Mouse (Mus musculus) skeletal muscle tissue, adult 2 months (tissue): ENCODE measurements around the gene Hacl1.

Experiments used
- DNase-seq: peaks from one replicate; pipeline ENCODE4 v3.0.0-alpha.2; 2012; ENCODE audit warnings: low read depth, low spot score

Hacl1 gene

DNA sequence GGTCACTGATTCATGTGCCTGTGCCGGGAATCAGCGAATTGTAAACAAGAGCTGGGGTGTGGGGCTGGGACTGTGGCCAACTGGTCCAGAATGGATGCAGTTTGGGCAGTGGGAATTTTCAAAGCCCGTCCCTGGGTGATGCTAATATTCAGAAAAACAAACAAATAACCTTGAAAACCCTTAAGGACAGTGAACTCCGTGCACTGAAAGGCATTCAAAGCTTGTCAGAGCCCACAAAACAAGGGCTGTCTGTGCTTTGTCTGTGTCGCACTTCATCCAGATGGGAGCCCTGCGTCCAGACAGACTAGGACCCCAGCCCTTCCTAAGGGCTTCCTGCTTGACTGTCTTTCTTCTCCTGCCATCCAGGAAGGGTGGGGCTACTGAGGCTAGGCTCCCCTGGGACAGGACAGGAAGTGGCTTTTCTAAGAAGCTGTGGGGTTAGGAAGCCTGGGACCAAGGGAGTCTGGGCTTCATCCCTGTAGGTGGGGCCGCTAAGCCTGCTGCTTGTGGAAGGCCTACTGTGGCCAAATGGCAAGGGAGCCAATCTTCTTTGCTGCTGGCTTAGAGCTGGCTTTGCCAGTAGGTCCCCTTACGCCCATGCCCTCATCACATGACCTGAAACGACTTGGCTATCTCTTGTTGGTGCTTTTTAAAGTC is 21.6 kb upstream of the Hacl1 start:
- DNase-seq, result peak; percentile 93

DNA sequence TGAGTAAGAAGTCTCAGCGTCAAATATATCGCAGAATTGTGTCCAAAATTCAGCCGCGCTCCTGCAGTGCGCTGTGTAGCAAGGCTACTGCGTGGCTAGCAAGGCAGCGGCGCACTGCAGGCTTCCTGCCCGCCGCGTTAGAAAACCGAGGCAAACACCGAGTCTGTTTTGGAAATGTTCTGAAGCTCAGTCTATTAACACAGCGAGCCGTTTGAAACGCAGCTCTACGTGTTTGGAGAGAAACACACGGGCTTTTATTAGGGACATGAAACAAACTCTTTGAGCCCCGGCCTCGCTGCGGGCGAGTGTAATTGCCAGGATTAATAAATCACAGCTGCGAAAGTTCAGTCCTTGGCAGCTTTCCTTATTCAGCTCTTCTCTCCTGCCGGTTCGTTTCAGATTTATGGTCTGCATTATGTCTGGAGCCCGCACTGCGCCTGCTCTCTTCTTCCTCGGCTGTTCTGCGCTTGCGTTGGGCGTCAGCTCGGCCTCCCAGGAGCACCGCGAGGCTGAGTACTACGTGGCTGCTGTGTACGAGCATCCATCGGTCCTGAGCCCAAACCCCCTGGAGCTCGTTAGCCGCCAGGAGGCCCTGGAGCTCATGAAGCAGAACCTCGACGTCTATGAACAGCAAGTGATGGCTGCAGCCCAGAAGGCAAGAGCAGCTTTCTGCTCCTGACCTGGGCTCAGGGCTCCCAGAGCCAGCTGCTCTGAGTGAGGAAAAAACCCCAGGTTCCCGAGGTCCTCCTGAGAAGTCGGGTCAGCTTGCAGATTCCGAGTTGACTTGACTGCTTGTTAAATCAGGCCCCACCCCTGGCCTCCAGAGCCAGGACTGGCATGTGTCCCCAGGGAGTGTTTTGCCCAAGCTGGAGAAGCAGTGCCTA is 20.8 kb upstream of the Hacl1 start:
- DNase-seq, result peak; percentile 96

GRCm38 (mm10) chr14:31660312-31661093 is 19.4 kb upstream of the Hacl1 start:
- no peak for DNase-seq

DNA sequence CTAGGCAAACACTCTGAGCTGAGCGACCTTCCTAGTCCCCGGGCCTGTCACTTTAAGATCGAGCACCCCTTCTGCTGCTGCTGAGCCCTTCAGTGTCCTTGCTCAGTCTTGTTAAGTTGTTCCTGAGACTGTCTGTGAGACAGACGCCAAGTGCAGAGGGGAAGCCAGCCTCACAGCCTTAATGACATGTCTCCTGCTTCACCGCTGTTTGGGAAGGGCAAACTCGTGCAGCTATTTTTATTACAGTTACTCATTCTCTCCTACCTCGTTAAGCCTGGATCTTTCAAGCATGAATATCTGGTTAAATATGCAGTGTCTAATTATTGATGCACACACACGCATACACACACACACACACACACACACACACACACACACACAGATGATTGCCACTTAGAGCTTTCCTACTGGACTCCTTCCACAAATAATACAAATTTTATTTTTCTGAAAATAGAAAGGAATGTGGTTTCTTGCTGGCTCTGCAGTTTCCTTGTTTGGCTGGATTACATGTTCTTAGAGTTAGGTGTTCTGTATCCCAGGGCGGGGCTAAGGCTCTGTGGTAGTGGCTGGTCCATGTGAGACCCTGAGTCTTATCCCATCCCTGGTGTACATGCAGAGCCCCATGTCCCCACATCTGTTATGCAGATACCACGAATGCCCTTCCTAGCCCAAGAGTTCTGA is 18.6 kb upstream of the Hacl1 start:
- DNase-seq, result peak; percentile 90

- no peak for DNase-seq
Measured at GRCm38 (mm10) chr14:31658126-31658680, 17.1 kb upstream of the Hacl1 start.

DNA sequence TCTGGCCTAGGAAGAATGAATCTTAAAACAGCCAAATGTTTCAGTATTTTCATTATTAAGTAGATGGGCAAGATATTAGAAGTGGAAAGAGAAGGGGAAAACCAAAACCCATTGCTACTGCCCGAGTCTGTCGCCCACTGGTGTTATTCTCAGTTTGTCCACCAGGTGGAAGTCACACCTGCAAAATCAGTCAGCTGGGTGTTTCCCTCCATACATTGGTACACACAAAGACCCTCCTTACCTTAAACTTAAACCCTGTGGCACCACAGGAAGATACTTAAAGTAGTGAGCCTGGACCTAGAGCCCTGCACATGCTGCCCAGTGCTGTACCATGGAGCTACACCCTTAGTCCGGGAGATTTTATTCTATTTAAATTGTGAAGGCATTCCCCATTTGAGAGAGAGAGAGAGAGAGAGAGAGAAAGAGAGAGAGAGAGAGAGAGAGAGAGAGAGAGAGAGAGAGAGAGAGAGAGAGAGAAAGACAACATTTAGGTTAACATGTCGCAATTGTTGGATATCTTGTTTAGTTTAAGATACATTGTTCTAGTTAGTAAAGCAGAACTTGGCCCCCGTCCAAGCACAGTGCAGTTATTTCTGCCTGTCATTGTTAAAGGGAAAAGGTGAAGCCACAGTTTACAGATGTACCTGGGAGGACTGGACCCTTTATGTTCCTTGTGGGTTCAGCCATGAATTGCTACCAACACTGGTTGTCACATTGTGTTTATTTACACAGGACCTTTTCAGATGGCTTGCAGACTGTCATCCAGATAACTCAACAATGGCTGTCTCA is 16.0 kb upstream of the Hacl1 start:
- DNase-seq, result no peak

DNA sequence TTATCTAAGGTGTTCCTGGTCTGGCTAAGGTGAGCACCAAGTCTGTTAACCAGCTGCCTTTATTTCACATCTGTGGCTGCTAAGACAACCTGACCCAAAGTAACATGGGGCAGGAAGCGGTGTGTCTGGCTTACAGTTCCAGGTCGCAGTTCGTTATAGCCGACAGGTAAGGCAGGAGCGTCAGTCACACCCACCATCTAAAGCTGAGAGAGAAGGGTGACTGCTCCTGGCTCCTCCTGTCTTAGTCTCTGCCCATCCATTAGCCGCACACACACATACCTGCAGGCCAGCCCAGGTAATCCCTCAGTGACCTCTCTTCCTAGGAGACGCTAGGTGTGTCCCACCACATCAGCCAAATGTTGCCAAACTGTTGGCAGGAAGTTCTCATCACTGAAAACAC is 15.3 kb upstream of the Hacl1 start:
- no peak for DNase-seq

- DNase-seq, result no peak
Measured at GRCm38 (mm10) chr14:31655406-31655805, 14.3 kb upstream of the Hacl1 start.

GRCm38 (mm10) chr14:31654816-31655215 is 13.7 kb upstream of the Hacl1 start:
- DNase-seq, result no peak

GRCm38 (mm10) chr14:31653101-31653875 is 12.2 kb upstream of the Hacl1 start:
- no peak for DNase-seq

DNA sequence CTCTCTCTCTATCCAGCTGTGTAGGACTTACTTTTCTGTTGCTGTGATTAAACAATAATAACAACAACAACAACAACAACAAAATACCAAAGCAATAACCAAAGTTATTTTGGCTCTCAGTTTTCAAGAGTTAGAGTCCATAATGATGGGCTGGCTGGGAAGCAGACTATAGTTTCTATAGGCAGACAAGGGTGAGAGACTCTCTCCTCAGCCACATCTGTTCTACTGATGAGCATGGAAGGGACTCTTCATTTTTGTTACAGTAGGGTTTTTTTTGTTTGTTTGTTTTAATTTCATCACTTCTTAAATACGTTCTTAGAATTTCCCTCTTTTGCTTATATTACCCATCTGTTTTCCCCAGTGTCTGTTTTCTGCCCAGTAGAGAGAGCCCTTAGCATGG is 11.5 kb upstream of the Hacl1 start:
- no peak for DNase-seq

GRCm38 (mm10) chr14:31652106-31652505 is 11.0 kb upstream of the Hacl1 start:
- DNase-seq, result no peak

DNA sequence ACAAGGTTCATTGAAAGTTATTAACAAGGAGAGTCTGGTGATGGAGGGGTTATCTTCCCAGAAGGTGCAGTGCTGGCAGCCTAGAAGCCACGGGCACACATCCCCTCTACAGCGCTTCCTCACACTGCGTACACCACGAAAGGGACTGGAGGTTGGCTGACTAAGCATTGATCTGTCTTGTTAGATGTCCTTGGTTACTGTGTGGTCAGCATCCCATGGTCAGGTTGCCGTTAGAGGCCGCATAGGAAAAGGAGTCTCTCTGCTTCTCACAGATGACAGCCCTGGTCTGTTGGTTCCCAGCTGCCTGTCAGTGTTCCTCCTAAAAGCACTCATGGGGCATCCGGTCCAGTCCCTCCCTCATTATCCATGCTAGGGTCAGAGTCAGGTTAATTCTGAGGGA is 10.1 kb upstream of the Hacl1 start:
- DNase-seq, result no peak

DNA sequence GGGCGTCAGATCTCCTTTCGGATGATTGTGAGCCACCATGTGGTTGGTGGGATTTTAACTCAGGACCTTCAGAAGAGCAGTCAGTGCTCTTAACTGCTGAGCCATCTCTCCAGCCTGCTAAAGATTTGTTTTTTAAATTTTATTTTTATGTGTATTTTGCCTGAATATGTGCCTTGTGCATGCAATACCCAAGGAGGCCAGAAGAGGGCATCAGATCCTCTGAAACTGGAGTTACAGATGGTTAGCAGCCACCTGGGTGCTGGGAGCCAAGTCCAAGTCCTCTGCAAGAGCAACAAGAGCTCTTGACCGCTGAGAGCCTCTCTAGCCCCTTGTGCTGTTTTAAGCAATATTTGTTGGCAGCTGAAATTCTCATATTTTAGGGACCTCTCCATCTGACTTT is 9.3 kb upstream of the Hacl1 start:
- DNase-seq, result no peak

GRCm38 (mm10) chr14:31647991-31648390 is 6.9 kb upstream of the Hacl1 start:
- no peak for DNase-seq

DNA sequence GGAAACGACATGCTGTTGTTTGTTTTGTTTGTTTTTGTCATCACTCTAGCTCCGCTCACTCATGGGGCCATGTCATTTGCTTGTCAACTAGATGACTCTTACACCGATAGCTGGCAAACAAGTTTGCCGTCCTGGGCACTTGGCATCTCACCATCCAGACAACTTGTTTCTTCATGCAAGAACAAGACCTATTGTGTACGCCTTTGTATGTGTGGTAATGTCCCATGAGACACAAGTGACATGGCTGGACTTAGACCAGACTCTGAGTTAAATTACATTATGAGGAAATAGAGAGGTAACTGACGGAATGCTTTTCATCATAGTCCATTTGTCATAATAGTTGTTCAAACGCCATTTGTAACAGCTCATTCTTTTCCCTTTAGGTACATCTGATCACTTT is 4.8 kb upstream of the Hacl1 start:
- DNase-seq, result no peak

GRCm38 (mm10) chr14:31644931-31645547 is 4.0 kb upstream of the Hacl1 start:
- DNase-seq, result no peak

- no peak for DNase-seq
Measured at GRCm38 (mm10) chr14:31644183-31644830, 3.2 kb upstream of the Hacl1 start.
